Mouse (Mus musculus): Measurements from ENCODE around the gene Smarcc1. TPM values are rescaled to one million over a fixed set of nuclear protein-coding genes. Genes with fewer than 3 reads are reported as not detected.
"Not testable (repeated sequence)": the region's sequence is repeated elsewhere in the genome, so short reads cannot be mapped to it uniquely, and the experiment has no call there.

Gene Smarcc1
- polyA plus RNA-seq, 1 experiment from 2014 or later, result 91.3 TPM

DNA sequence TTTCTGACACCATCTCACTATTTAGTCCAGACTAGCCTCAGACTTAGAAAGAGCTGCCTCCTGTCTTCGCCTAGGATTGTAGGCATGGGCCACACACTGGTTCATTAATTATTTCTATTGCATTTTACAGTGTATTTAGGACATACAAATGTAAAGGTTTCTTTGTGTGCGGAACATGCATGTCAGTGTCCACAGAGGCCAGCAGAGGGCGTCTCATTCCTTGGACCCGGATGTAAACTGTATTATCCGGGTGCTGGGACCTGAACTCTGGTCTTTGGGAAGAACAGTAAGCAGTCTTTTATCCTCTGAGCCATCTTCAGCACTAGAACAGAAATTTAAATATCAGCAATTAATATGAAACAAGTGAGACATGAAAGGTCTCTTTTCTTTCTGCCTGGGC lies 16.7 kb downstream of the Smarcc1 start:
- ATAC-seq, result no peak
- H3K27ac ChIP-seq, result no peak overlapping the region
- no peak overlapping the region for H3K4me2 ChIP-seq (replicated peaks)
- H3K4me1 ChIP-seq (replicated peaks), result peaks cover 5% of the 10 kb centered on the region; the same call in 1 of the 2 replicates
- WGBS, result 80% methylated on average over 5 of the region's 5 CpGs
- no peak overlapping the region for H3K4me3 ChIP-seq (replicated peaks)
- H3K9ac ChIP-seq, result no peak overlapping the region
- peaks cover 5% of the 10 kb centered on the region; the same call in 1 of the 2 replicates for H3K36me3 ChIP-seq
- H3K27me3 ChIP-seq (replicated peaks), result no peaks in the 10 kb centered on the region
- no peaks in the 10 kb centered on the region for H3K9me3 ChIP-seq

DNA sequence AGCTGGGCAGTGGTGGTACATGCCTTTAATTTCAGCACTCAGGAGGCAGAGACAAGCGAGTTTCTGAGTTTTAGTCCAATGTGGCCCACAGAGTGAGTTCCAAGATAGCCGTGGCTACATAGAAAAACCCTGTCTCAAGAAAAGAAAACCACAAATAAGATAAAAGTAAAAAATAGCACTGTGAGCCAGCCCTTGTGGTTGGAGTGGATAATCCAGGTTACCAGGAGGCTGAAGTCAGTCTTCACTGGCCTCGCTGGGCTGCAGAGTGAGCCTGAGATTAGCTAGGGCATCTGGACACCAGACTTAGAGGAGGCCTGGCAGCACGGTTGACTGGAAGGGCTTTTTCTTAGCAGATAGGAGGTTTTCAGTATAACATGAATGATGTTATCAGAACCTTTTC lies 21.6 kb downstream of the Smarcc1 start:
- Histone ChIP-seq H3K36me3 (peaks cover 15% of the 10 kb centered on the region; the same call in 1 of the 2 replicates), H3K4me3 (replicated peaks) (no peak overlapping the region), H3K4me2 (replicated peaks) (no peak overlapping the region), H3K9ac (no peak overlapping the region), H3K4me1 (replicated peaks) (peaks cover 2% of the 10 kb centered on the region; the same call in 1 of the 2 replicates), H3K27ac (no peak overlapping the region), H3K27me3 (replicated peaks) (no peaks in the 10 kb centered on the region), H3K9me3 (no peaks in the 10 kb centered on the region)
- no peak for ATAC-seq
- WGBS, result 87% methylated on average over 4 of the region's 4 CpGs

DNA sequence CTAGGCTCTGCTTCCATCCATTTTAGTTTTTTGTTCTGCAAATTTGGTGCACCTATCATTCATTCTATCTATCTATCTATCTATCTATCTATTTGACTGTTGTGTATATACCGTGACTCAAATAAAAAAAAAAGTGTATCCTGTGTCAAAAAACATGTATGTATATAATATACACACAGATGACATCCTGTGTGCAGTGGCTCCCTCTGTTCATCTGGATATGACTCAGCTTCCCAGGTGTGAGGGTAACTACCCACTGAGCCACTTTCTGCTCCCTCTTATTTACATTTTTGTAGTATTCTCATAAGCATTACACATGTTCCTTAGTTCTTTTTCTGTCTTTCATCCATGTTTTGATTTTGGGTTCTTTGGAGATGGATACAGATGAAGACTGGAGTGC lies 24.6 kb downstream of the Smarcc1 start:
- 97% methylated on average over 1 of the region's 1 CpGs for WGBS

DNA sequence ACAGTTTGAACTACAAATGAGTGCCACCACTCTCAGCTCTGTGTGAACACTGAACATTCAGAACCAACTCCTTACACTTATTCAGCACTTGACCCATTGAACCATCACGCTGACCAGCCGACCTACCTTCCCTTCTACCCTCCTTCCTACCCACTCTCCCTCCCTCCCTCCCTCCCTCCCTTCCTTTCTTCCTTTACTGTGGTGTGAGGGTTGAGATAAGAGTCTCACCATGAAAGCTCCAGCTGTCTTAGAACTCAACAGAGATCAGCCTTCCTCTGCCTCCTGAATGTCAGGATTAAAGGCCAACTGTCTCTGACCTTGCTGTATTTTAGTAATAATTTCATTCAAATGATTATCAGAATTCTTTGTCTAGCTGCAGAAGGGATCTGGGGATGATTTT lies 31.1 kb downstream of the Smarcc1 start:
- H3K36me3 ChIP-seq, result peaks cover 5% of the 10 kb centered on the region; the same call in 1 of the 2 replicates
- no peaks in the 10 kb centered on the region for H3K27me3 ChIP-seq (replicated peaks)
- H3K9me3 ChIP-seq, result no peaks in the 10 kb centered on the region
- no peak overlapping the region for H3K27ac ChIP-seq
- 82% methylated on average over 2 of the region's 2 CpGs for WGBS
- H3K9ac ChIP-seq, result no peak overlapping the region
- H3K4me3 ChIP-seq (replicated peaks), result no peak overlapping the region
- no peak for ATAC-seq
- H3K4me2 ChIP-seq (replicated peaks), result no peak overlapping the region
- H3K4me1 ChIP-seq (replicated peaks), result no peaks in the 10 kb centered on the region

More for the DNA sequence above, 24.6 kb downstream of the Smarcc1 start:
- H3K36me3 ChIP-seq, result 0 out of 2 replicates have a peak, but pooled peaks cover 13% of the 10 kb centered on the region
- no peak overlapping the region for H3K9ac ChIP-seq
- no peak overlapping the region for H3K4me2 ChIP-seq (replicated peaks)
- ATAC-seq, result no peak
- H3K27ac ChIP-seq, result no peak overlapping the region
- H3K27me3 ChIP-seq (replicated peaks), result no peaks in the 10 kb centered on the region
- no peak overlapping the region for H3K4me3 ChIP-seq (replicated peaks)
- no peaks in the 10 kb centered on the region for H3K4me1 ChIP-seq (replicated peaks)
- H3K9me3 ChIP-seq, result no peaks in the 10 kb centered on the region

DNA sequence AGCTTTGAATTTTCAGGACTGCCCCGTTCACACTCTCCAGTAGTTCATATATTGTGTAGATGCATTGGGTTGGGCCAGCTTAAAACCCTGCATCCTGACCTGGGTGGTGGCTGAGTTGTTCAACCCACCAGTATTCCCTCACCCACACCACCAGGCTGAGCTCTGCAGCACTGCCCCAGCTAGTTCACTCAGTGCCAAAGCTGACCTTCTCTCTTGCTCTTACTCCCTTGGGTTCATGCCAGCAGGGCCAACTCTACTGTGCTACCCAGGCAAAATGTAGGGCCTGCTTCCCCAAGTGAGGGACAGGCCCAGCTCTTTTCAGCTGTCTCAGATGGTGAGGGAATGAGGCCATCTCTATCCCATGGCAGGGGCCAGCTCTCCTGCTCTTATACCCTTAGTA lies 41.5 kb downstream of the Smarcc1 start:
- no peak for ATAC-seq
- Histone ChIP-seq H3K9me3 (no peaks in the 10 kb centered on the region), H3K4me2 (replicated peaks) (no peak overlapping the region), H3K27ac (no peak overlapping the region), H3K27me3 (replicated peaks) (no peaks in the 10 kb centered on the region), H3K9ac (no peak overlapping the region), H3K4me1 (replicated peaks) (no peaks in the 10 kb centered on the region), H3K36me3 (peaks cover 16% of the 10 kb centered on the region; the same call in 1 of the 2 replicates), H3K4me3 (replicated peaks) (no peak overlapping the region)
- WGBS, result 94% methylated on average over 1 of the region's 1 CpGs

DNA sequence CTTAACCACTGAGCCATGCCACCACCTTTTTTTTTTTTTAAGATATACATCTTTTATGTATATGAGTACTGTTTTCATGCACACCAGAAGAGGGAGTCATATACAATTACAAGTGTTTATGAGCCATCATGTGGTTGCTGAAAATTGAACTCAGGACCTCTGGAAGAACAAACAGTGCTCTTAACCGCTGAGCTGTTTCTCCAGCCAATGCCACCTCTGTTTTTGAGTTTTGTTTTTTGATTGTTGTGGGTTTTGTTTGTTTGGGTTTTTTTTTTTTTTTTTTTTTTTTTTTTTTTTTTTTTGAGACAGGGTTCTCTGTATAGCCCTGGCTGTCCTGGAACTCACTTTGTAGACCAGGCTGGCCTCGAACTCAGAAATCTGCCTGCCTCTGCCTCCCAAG lies 43.0 kb downstream of the Smarcc1 start:
- not testable (repeated sequence) for H3K4me2 ChIP-seq (replicated peaks); H3K27ac ChIP-seq; ATAC-seq; H3K9me3 ChIP-seq; H3K4me1 ChIP-seq (replicated peaks); H3K4me3 ChIP-seq (replicated peaks); H3K9ac ChIP-seq; H3K27me3 ChIP-seq (replicated peaks)
- peaks cover 16% of the 10 kb centered on the region; the same call in 1 of the 2 replicates for H3K36me3 ChIP-seq
- 99% methylated on average over 2 of the region's 2 CpGs for WGBS

DNA sequence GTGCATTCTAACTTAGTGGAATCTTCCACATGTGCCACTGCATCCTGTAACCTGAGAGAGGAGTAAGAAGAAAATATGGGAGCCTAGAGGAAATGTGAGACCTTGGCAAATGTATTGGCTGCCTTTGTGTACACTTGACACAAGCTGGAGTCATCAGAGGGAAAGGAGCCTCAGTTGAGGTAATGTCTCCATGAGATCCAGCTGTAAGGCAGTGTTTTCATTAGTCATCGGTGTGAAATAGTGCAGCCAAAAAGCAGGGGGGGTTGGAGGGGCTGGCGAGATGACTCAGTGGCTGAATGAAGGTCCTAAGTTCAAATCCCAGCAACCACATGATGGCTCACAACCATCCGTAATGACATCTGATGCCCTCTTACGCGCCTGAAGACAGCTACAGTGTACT lies 44.9 kb downstream of the Smarcc1 start:
- Histone ChIP-seq H3K4me1 (replicated peaks) (no peaks in the 10 kb centered on the region), H3K4me3 (replicated peaks) (no peak overlapping the region), H3K27me3 (replicated peaks) (no peaks in the 10 kb centered on the region), H3K4me2 (replicated peaks) (no peak overlapping the region), H3K9me3 (no peaks in the 10 kb centered on the region), H3K27ac (no peak overlapping the region), H3K9ac (no peak overlapping the region), H3K36me3 (peaks cover 17% of the 10 kb centered on the region; the same call in 1 of the 2 replicates)
- WGBS, result 93% methylated on average over 5 of the region's 5 CpGs
- ATAC-seq, result no peak

DNA sequence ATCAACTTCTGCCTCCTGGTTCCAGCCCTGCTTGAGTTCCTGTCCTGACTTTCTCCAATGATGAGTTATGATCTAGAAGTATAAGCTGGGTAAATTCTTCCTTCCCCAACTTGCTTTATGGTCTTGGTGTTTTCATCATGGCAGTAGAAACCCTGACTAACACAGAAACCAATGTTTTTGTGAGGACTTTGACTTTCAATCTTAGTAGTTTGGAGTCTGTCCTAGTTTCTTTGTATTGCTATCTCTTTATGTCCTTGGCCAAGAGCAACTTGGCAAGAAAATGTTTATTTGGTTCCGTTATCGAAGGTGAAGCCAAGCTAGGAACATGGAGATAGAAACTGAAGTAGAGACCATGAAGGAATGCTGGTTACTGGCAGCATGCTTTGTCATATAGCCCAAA lies 45.6 kb downstream of the Smarcc1 start:
- H3K4me3 ChIP-seq (replicated peaks), result no peak overlapping the region
- H3K36me3 ChIP-seq, result peaks cover 16% of the 10 kb centered on the region; the same call in 1 of the 2 replicates
- no peak for ATAC-seq
- no peak overlapping the region for H3K4me2 ChIP-seq (replicated peaks)
- WGBS, result 95% methylated on average over 2 of the region's 2 CpGs
- H3K27ac ChIP-seq, result no peak overlapping the region
- H3K4me1 ChIP-seq (replicated peaks), result no peaks in the 10 kb centered on the region
- H3K9me3 ChIP-seq, result no peaks in the 10 kb centered on the region
- no peak overlapping the region for H3K9ac ChIP-seq
- no peaks in the 10 kb centered on the region for H3K27me3 ChIP-seq (replicated peaks)

DNA sequence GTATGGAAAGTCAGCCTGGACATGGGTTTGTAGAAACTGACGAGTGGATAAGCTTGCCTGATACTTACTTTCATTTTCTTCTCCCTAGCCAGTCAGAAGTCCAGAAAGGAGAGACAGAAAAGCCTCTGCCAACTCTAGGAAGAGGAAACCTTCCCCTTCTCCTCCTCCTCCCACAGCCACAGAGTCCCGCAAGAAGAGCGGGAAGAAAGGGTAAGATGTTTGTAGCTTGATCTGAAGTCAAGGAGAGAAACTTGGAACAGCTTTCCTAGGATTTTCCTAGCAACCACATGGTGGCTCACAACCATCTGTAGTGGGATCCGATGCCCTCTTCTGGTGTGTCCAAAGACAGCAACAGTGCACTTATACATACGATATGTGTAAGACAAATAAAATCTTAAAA lies 53.4 kb downstream of the Smarcc1 start:
- no peaks in the 10 kb centered on the region for H3K4me1 ChIP-seq (replicated peaks)
- H3K36me3 ChIP-seq, result peaks cover 26% of the 10 kb centered on the region; the same call in 1 of the 2 replicates
- H3K4me2 ChIP-seq (replicated peaks), result no peak overlapping the region
- no peaks in the 10 kb centered on the region for H3K9me3 ChIP-seq
- no peaks in the 10 kb centered on the region for H3K27me3 ChIP-seq (replicated peaks)
- no peak for ATAC-seq
- 88% methylated on average over 5 of the region's 5 CpGs for WGBS
- H3K9ac ChIP-seq, result no peak overlapping the region
- H3K27ac ChIP-seq, result no peak overlapping the region
- H3K4me3 ChIP-seq (replicated peaks), result no peak overlapping the region

DNA sequence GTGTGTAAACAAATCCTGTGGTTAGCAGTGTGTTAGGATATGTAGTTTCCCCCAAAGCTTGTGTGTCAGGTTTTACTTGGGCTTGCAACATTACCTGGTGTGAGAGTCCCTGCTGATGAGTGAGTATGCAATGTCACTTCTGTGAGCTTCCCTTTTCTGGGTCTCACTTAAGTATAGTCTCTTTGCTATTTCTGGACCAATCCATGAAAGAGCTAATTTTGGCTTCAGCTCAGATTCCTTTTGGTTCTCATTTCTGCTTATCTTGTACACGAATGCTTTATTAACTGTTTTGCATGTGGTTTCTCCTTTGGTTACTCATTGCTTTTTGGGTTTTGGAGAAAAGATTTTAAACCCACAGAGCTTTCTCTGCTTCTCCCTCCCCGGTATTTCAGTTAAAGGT lies 82.4 kb downstream of the Smarcc1 start:
- 86% methylated on average over 2 of the region's 2 CpGs for WGBS
- peaks cover 30% of the 10 kb centered on the region for H3K36me3 ChIP-seq

DNA sequence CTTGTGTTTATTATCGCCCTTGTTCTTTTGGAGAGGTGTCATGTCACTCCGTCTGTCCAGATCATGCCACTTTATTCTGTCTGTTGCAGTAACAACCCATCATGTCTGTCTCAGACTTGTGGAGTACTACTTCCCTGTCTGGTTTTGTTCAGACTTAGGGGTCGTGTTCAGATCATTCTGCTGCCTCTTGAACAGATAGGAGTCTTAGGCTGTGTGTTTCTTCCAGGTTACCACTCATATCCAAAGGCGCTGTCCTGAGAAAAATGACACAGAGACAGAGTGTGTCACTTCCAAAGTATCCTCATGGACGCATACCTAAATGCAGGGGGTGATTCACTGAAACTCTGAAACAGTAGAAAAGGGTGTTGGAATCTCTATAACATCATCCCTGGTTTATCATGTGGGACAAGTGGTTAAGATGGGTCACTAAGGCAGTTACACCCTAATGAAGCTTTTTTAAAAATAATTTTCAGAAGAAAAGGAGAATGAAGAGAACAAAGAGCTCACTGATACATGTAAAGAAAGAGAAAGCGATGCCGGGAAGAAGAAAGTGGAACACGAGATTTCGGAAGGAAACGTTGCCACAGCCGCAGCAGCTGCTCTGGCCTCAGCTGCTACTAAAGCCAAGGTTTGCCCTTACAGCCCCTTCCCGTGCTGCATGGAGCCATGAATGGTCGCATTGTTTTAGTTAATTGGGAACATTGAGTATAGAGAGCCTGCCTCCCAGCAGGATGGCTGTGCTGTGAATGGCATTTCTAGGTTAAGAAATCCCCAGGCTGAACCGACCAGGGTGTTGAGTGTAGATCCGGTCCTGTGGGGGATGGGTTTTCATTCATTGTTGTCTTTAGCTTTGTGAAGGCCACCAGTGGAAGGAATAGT lies 88.3 kb downstream of the Smarcc1 start:
- ATAC-seq, result no peak
- Histone ChIP-seq H3K4me2 (replicated peaks) (no peak overlapping the region), H3K27me3 (replicated peaks) (no peaks in the 10 kb centered on the region), H3K4me3 (replicated peaks) (no peak overlapping the region), H3K36me3 (peaks cover 25% of the 10 kb centered on the region), H3K27ac (no peak overlapping the region), H3K9ac (no peak overlapping the region), H3K4me1 (replicated peaks) (no peaks in the 10 kb centered on the region), H3K9me3 (no peaks in the 10 kb centered on the region)
- WGBS, result 76% methylated on average over 15 of the region's 15 CpGs

More for the DNA sequence above, 82.4 kb downstream of the Smarcc1 start:
- H3K9me3 ChIP-seq, result no peaks in the 10 kb centered on the region
- no peaks in the 10 kb centered on the region for H3K27me3 ChIP-seq (replicated peaks)
- H3K4me1 ChIP-seq (replicated peaks), result no peaks in the 10 kb centered on the region
- H3K27ac ChIP-seq, result no peak overlapping the region
- H3K9ac ChIP-seq, result no peak overlapping the region
- no peak for ATAC-seq
- no peak overlapping the region for H3K4me2 ChIP-seq (replicated peaks)
- no peak overlapping the region for H3K4me3 ChIP-seq (replicated peaks)

DNA sequence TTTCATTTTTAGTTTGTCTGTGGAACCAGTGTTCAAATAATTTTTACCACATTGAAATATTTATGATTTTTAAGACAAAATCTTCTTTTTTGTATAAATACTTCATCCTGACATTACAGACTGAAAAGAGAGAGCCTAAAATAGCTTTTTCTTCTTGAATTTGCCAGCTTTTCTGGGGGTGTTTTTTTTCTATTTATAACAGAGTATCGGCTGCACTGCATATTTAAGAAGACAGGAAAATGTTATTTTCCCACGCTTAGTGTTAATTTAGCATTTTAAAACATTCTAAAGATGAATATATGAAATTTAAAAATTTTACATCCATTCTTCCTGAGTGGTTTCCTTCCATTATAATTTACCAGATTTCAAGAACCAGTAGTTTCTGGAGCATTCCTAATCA lies 88.9 kb downstream of the Smarcc1 start:
- Histone ChIP-seq H3K4me3 (replicated peaks) (no peak overlapping the region), H3K9ac (no peak overlapping the region), H3K36me3 (peaks cover 25% of the 10 kb centered on the region), H3K4me1 (replicated peaks) (no peaks in the 10 kb centered on the region), H3K9me3 (no peaks in the 10 kb centered on the region), H3K4me2 (replicated peaks) (no peak overlapping the region), H3K27ac (no peak overlapping the region), H3K27me3 (replicated peaks) (no peaks in the 10 kb centered on the region)
- ATAC-seq, result no peak
- WGBS, result 87% methylated on average over 2 of the region's 2 CpGs

DNA sequence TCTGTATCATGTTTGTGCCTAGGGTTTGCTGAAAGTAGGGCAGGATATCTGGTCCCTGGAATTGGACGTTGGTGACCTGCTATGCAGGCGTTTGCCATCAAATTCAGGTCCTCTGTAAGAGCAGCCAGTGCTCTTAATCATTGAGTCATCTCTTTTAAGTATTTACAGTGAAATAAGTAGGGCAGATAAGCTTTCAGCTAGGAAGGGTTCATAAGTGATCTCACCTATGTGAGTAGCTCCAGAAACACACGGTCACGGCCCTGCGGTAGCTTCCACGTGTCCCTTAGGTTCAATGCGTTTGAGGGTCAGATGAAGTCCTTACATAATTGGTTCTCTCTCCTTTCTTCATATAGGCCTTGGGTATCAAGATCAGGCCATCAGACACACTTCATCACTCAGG lies 90.8 kb downstream of the Smarcc1 start:
- Histone ChIP-seq H3K9me3 (no peaks in the 10 kb centered on the region), H3K9ac (no peak overlapping the region), H3K27ac (no peak overlapping the region), H3K4me3 (replicated peaks) (no peak overlapping the region), H3K4me2 (replicated peaks) (no peak overlapping the region), H3K27me3 (replicated peaks) (no peaks in the 10 kb centered on the region), H3K36me3 (peaks cover 19% of the 10 kb centered on the region), H3K4me1 (replicated peaks) (no peaks in the 10 kb centered on the region)
- no peak for ATAC-seq
- WGBS, result 68% methylated on average over 7 of the region's 7 CpGs
